Mouse (Mus musculus): ENCODE results near the gene Fam69b. TPM values are rescaled to one million over a fixed set of nuclear protein-coding genes. Genes with fewer than 3 reads are reported as not detected.

The Fam69b gene
- polyA plus RNA-seq, 1 experiment = 8.2 TPM

DNA sequence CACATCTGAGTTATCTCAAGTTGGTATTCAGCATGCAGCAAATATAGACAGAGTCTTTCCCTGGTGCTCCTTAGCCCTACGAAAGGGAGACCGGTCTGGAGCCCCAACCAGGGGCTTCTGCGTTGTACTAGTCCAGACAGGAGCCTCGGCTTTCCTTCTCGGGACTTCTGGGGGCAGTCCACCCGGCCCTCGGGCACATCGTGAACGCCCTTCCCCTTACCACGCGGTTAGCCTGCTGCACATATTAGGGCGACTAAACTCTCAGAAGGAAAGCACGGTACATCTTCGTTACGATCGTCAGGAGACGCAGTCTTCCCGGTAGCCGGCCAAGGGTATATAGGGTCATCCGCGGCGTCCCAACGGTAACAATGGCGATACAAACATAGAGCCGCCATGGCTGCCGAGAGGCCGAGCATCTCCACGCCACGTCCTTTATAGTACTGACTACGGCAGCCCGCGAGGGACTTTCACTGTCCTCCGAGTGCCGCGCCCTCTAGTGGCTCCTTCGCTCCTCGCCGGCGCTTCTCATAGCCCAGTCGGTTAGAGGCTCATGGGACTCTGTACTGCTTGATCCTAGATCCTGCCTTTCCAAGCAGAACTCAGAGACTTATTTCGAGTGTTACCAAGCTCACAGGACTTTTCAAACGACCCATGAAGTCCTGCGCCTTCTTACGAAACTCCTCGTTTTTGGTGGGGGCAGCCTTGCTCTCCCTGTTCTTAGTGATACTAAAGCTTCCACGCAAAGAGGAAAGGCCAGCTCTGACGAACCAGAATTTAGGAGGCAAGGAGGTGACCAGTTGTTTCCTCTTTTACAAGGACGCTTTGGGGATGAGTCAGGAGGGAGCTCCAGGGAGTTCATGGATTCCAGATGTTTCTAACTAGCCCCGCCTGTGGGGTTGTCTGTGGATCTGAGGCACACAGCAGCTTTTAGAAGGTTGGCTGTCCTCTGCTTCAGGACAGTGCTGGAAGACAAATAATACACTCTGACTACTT is 11.9 kb downstream of the Fam69b start:
- H3K27me3 ChIP-seq (ENCODE audit: control insufficient read depth, insufficient read depth, insufficient read length) = no peaks in the 10 kb centered on the region
- peaks cover 44% of the 10 kb centered on the region for H3K79me2 ChIP-seq (ENCODE audit: control insufficient read depth, insufficient read depth)
- TF ChIP-seq MYOG (IDR thresholded peaks at IDR 0.05; ENCODE audit: control insufficient read depth, extremely low read depth, insufficient read length) (no peak), CTCF (IDR thresholded peaks at IDR 0.05; ENCODE audit: control insufficient read depth, insufficient read depth, insufficient read length) (peak; percentile 94), MAX (IDR thresholded peaks at IDR 0.05) (peak; percentile 93)
- H3K36me3 ChIP-seq (ENCODE audit: control insufficient read depth, insufficient read depth) = peaks cover 42% of the 10 kb centered on the region
- peaks cover 27% of the 10 kb centered on the region for H3K79me3 ChIP-seq (ENCODE audit: low read depth)
- peak overlapping the region; percentile 91 for H3ac ChIP-seq (ENCODE audit: control insufficient read depth, insufficient read length, low read depth)
- H3K4me3 ChIP-seq (ENCODE audit: insufficient read depth, poor library complexity, severe bottlenecking) = peak overlapping the region; percentile 100

DNA sequence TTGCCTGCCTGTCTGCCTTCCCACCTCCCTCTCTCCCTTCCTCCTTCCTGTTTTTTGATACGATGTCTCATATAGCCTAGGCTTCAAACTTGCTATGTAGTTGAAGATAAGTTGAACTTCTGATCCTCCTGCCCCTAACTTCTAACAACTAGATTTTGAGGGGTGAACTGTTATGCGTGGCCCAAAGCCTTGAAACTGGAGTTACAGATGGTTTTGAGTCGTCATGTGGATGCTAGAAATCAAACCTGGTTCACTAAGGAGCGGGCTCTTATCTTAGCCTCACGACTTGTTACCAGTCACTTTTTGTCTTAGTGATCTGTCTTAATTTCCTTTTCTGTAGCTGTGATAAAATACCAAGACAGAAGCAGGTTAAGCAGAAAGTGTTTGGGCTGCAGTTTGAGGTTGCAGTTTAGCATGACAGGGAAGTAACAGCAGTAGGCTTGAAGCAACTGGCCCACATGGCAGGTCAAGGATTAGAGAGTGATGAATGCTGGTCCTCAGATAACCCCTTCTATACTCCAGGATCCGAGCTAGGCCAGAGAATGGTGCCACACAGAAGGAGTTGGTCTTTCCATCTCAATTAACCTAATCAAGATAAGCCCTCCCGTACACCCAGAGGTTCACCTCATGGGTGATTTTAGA is 12.9 kb downstream of the Fam69b start:
- peaks cover 27% of the 10 kb centered on the region for H3K79me3 ChIP-seq (ENCODE audit: low read depth)
- TF ChIP-seq MAX (IDR thresholded peaks at IDR 0.05) (no peak), USF1 (IDR thresholded peaks at IDR 0.05; ENCODE audit: low read depth) (no peak), CEBPB (IDR thresholded peaks at IDR 0.05; ENCODE audit: low read depth) (no peak), FOSL1 (IDR thresholded peaks at IDR 0.05; ENCODE audit: insufficient read depth, low read length, poor library complexity, severe bottlenecking) (no peak), MYOG (IDR thresholded peaks at IDR 0.05; ENCODE audit: control insufficient read depth, extremely low read depth, insufficient read length) (no peak), CTCF (IDR thresholded peaks at IDR 0.05; ENCODE audit: control insufficient read depth, insufficient read depth, insufficient read length) (no peak), MYOD1 (IDR thresholded peaks at IDR 0.05; ENCODE audit: control insufficient read depth, insufficient read length, low read depth) (no peak)
- peaks cover 32% of the 10 kb centered on the region for H3K36me3 ChIP-seq (ENCODE audit: control insufficient read depth, insufficient read depth)
- H3K4me3 ChIP-seq (ENCODE audit: insufficient read depth, poor library complexity, severe bottlenecking) = no peak overlapping the region
- no peak overlapping the region for H3ac ChIP-seq (ENCODE audit: control insufficient read depth, insufficient read length, low read depth)
- H3K79me2 ChIP-seq (ENCODE audit: control insufficient read depth, insufficient read depth) = peaks cover 39% of the 10 kb centered on the region
- no peaks in the 10 kb centered on the region for H3K27me3 ChIP-seq (ENCODE audit: control insufficient read depth, insufficient read depth, insufficient read length)

- peaks cover 11% of the 10 kb centered on the region for H3K79me2 ChIP-seq (ENCODE audit: control insufficient read depth, insufficient read depth)
- no peak overlapping the region for H3ac ChIP-seq (ENCODE audit: control insufficient read depth, insufficient read length, low read depth)
- peaks cover 4% of the 10 kb centered on the region for H3K36me3 ChIP-seq (ENCODE audit: control insufficient read depth, insufficient read depth)
- H3K4me3 ChIP-seq (ENCODE audit: insufficient read depth, poor library complexity, severe bottlenecking) = no peak overlapping the region
- H3K79me3 ChIP-seq (ENCODE audit: low read depth) = peaks cover 9% of the 10 kb centered on the region
- TF ChIP-seq MAX (IDR thresholded peaks at IDR 0.05) (no peak), FOSL1 (IDR thresholded peaks at IDR 0.05; ENCODE audit: insufficient read depth, low read length, poor library complexity, severe bottlenecking) (no peak), MYOD1 (IDR thresholded peaks at IDR 0.05; ENCODE audit: control insufficient read depth, insufficient read length, low read depth) (no peak), USF1 (IDR thresholded peaks at IDR 0.05; ENCODE audit: low read depth) (no peak), CEBPB (IDR thresholded peaks at IDR 0.05; ENCODE audit: low read depth) (no peak), CTCF (IDR thresholded peaks at IDR 0.05; ENCODE audit: control insufficient read depth, insufficient read depth, insufficient read length) (no peak), MYOG (IDR thresholded peaks at IDR 0.05; ENCODE audit: control insufficient read depth, extremely low read depth, insufficient read length) (no peak)
- no peaks in the 10 kb centered on the region for H3K27me3 ChIP-seq (ENCODE audit: control insufficient read depth, insufficient read depth, insufficient read length)
Observed at GRCm38 (mm10) chr2:26643942-26644341, 15.7 kb downstream of the Fam69b start.

DNA sequence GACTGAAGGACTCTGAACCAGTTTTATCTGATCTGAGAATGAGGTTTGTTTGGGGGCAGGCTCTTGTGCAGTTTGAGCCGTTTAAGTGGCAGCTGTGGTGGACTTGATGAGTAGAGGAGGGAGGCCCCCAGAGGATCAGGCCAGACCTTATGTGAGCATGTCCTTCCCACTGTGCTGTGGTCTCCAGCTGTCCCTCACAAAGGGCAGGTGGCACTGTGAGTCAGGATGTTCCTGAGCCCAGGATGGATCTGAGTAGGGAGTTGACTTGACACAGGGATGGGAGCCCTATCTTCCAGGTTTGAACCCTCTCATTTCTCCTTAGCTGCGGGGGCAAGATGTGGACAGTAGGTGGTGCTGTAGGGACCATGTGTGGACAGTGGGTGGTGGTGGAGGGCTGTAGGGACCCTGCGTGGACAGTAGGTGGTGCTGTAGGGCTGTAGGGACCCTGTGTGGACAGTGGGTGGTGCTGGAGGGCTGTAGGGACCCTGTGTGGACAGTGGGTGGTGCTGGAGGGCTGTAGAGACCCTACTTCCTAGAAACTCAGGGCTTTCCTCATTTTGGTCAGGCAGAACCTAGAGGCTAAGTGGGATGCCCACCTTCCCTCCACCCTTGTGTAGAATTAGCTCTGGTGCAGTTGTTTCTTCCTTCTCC is 18.5 kb downstream of the Fam69b start:
- H3K27me3 ChIP-seq (ENCODE audit: control insufficient read depth, insufficient read depth, insufficient read length) = no peaks in the 10 kb centered on the region
- H3ac ChIP-seq (ENCODE audit: control insufficient read depth, insufficient read length, low read depth) = no peak overlapping the region
- peak; percentile 100 for TF ChIP-seq CTCF (IDR thresholded peaks at IDR 0.05; ENCODE audit: control insufficient read depth, insufficient read depth, insufficient read length)
- TF ChIP-seq MYOG (IDR thresholded peaks at IDR 0.05; ENCODE audit: control insufficient read depth, extremely low read depth, insufficient read length) = no peak
- TF ChIP-seq MAX (IDR thresholded peaks at IDR 0.05) = peak; percentile 62
- no peaks in the 10 kb centered on the region for H3K79me3 ChIP-seq (ENCODE audit: low read depth)
- H3K36me3 ChIP-seq (ENCODE audit: control insufficient read depth, insufficient read depth) = no peaks in the 10 kb centered on the region
- no peaks in the 10 kb centered on the region for H3K79me2 ChIP-seq (ENCODE audit: control insufficient read depth, insufficient read depth)
- H3K4me3 ChIP-seq (ENCODE audit: insufficient read depth, poor library complexity, severe bottlenecking) = no peak overlapping the region

DNA sequence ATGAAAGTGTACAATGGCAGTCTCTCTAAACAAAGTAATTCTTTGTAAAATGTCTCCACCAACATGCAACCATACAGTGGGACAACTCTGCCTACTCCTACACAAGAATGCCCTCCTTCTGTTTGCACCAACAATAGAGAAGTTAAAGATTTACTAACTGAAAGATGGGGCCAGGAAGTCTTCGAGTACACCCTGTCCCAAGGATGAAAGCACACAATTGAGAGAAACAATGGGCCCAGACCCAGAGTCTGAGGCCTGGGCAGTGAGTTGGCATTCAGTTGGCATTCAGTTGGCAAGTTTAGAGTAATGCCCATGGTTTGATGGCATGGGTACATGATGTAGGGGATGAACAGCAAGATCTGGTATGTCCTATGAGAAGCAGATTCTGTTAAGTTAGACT is 26.4 kb downstream of the Fam69b start:
- Histone ChIP-seq H3K36me3 (ENCODE audit: control insufficient read depth, insufficient read depth) (no peaks in the 10 kb centered on the region), H3K79me2 (ENCODE audit: control insufficient read depth, insufficient read depth) (no peaks in the 10 kb centered on the region), H3ac (ENCODE audit: control insufficient read depth, insufficient read length, low read depth) (no peak overlapping the region), H3K79me3 (ENCODE audit: low read depth) (no peaks in the 10 kb centered on the region), H3K27me3 (ENCODE audit: control insufficient read depth, insufficient read depth, insufficient read length) (peaks cover 3% of the 10 kb centered on the region), H3K4me3 (ENCODE audit: insufficient read depth, poor library complexity, severe bottlenecking) (no peak overlapping the region)
- TF ChIP-seq MYOG (IDR thresholded peaks at IDR 0.05; ENCODE audit: control insufficient read depth, extremely low read depth, insufficient read length) (no peak), FOSL1 (IDR thresholded peaks at IDR 0.05; ENCODE audit: insufficient read depth, low read length, poor library complexity, severe bottlenecking) (no peak)

Measured in C2C12 (cell line).